Mouse (Mus musculus) bone marrow macrophage, adult 2 months (primary cell): ENCODE results near the gene Gm20503.
A peak's percentile ranks its signal among the peaks of the same experiment; 100 is the strongest.

Experiments used
- CTCF ChIP-seq: IDR thresholded peaks from 2 replicates; pipeline ENCODE4 v1.5.1; 2012; ENCODE audit warnings: low read depth, mild to moderate bottlenecking, low read length, moderate library complexity
- POLR2A ChIP-seq: IDR thresholded peaks from 2 replicates; pipeline ENCODE4 v1.6.1; 2012; ENCODE audit warnings: mild to moderate bottlenecking, low read depth, low read length, borderline replicate concordance

DNA sequence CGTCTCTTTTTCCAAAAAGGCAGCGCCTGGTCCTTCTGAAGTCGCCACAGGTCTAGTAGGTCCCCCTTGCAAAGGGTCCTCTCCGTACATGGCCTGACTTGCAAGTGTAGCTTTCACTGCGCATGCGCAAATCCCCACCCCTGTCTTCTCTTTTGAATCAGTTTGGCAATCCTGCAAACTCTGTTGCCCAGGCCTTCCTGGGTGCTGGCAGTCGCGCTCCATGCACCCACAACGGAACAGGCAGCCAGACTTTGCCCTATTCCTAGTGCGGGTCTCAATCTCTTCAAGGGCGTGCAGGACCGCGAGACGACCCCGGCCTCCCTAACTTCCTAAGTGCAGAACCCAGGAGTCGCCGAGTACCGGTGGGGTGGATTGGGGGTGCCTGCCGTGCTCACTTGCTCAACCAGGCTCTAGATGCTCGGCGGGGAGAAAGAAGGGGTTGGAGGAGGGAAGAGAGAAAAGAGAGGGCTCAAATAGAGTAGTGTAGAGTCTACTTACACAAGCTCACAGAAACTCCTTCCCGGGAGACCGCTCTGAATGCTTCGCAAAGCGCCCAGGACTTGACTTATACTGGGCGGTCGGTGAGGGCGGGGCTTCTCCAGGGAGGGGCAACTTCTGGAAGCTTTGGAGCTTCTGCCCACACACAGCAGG, 16.3 kb upstream of the Gm20503 start, which contains the start of gene Ptgr1:
- TF ChIP-seq CTCF: no peak
- peak; percentile 23 for TF ChIP-seq POLR2A
